ENCODE assay signal across 19 mouse cellular contexts in genomic region chr9:67627196-67627595, GRCm38 (mm10).
"Had no signal": no experiment of that assay in that cellular context is flagged by ENCODE, and none has a peak within 500 bp of the region (broad histone marks: within the 10 kb centered on the region; RNA-seq: fewer than 3 reads in every experiment).

No protein-coding gene starts in this region.

- H3K27me3 ChIP-seq: intestine, embryonic 15.5 days; limb, embryonic 15.5 days had no signal

- DNase-seq: gastrocnemius, adult 2 months; gastrocnemius, postnatal 10 days; gastrocnemius, postnatal 25 days; heart, adult 2 months; heart, postnatal 4 days; kidney, postnatal 4 days; layer of hippocampus, adult 9-11 months; layer of hippocampus, postnatal 36 days; left cerebral cortex, postnatal 4 days had no signal

- H3K27ac ChIP-seq: gastrocnemius, adult 2 months; heart, adult 2 months; heart, embryonic 13.5 days; heart, embryonic 15.5 days; hindbrain, embryonic 10.5 days; hindbrain, embryonic 12.5 days; hindbrain, embryonic 14.5 days; intestine, embryonic 15.5 days; limb, embryonic 13.5 days; limb, embryonic 15.5 days; liver, embryonic 12.5 days; liver, embryonic 14.5 days had no signal

- H3K4me3 ChIP-seq: gastrocnemius, adult 2 months; heart, adult 2 months; heart, embryonic 13.5 days; heart, embryonic 15.5 days; hindbrain, embryonic 10.5 days; hindbrain, embryonic 12.5 days; intestine, embryonic 15.5 days; limb, embryonic 13.5 days; limb, embryonic 15.5 days; liver, embryonic 12.5 days had no signal

- H3K36me3 ChIP-seq: heart, embryonic 13.5 days; heart, embryonic 15.5 days; hindbrain, embryonic 10.5 days; hindbrain, embryonic 12.5 days; intestine, embryonic 15.5 days; limb, embryonic 13.5 days; limb, embryonic 15.5 days; liver, embryonic 12.5 days had no signal
